17 mouse cellular contexts compared by ENCODE assay signal in genomic region chr14:29429788-29430187, GRCm38 (mm10).
DNase-seq lines count a peak whose midpoint lies in the region; ATAC-seq and TF ChIP-seq lines count a peak whose summit lies in the region.
"Had no signal": no experiment of that assay in that cellular context is flagged by ENCODE, and none has a peak within 500 bp of the region (broad histone marks: within the 10 kb centered on the region; RNA-seq: fewer than 3 reads in every experiment).

No protein-coding gene starts in this region.

- no peak overlapping the region for H3K4me3 ChIP-seq in midbrain, embryonic 11.5 days (ENCODE audit: low read depth, low read length)
- H3K4me3 ChIP-seq in midbrain, postnatal 0 days (ENCODE audit: low read depth, low read length) = no peak overlapping the region
- H3K4me3 ChIP-seq in left cerebral cortex, adult 2 months = no peak overlapping the region
- H3K4me3 ChIP-seq: embryonic facial prominence, embryonic 10.5 days; embryonic facial prominence, embryonic 12.5 days; forebrain, embryonic 13.5 days; forebrain, embryonic 15.5 days had no signal

- no peaks in the 10 kb centered on the region for H3K27me3 ChIP-seq in midbrain, embryonic 11.5 days (ENCODE audit: control insufficient read depth, insufficient read depth, low read length)
- H3K27me3 ChIP-seq in midbrain, postnatal 0 days (ENCODE audit: insufficient read depth, low read length) = no peaks in the 10 kb centered on the region
- H3K27me3 ChIP-seq: embryonic facial prominence, embryonic 12.5 days; forebrain, embryonic 13.5 days; forebrain, embryonic 15.5 days had no signal

- TF ChIP-seq CTCF in midbrain, postnatal 0 days (IDR thresholded peaks at IDR 0.05) = no peak
- no peak for TF ChIP-seq CTCF in left cerebral cortex, adult 2 months (IDR thresholded peaks at IDR 0.05)

- H3K9me3 ChIP-seq in midbrain, embryonic 11.5 days (ENCODE audit: control insufficient read depth, low read length) = no peaks in the 10 kb centered on the region
- H3K9me3 ChIP-seq in midbrain, postnatal 0 days (ENCODE audit: low read length) = no peaks in the 10 kb centered on the region
- H3K9me3 ChIP-seq: embryonic facial prominence, embryonic 10.5 days; embryonic facial prominence, embryonic 12.5 days; forebrain, embryonic 13.5 days; forebrain, embryonic 15.5 days had no signal

- no peaks in the 10 kb centered on the region for H3K36me3 ChIP-seq in midbrain, embryonic 11.5 days (ENCODE audit: control insufficient read depth, insufficient read depth, low read length)
- no peaks in the 10 kb centered on the region for H3K36me3 ChIP-seq in midbrain, postnatal 0 days (ENCODE audit: insufficient read depth, low read length)
- H3K36me3 ChIP-seq: embryonic facial prominence, embryonic 10.5 days; embryonic facial prominence, embryonic 12.5 days; forebrain, embryonic 15.5 days had no signal

- no peak overlapping the region for H3K27ac ChIP-seq in midbrain, embryonic 11.5 days (ENCODE audit: low read depth, low read length)
- no peak overlapping the region for H3K27ac ChIP-seq in midbrain, postnatal 0 days (ENCODE audit: low read depth, low read length)
- no peak overlapping the region for H3K27ac ChIP-seq in left cerebral cortex, adult 2 months
- H3K27ac ChIP-seq: embryonic facial prominence, embryonic 10.5 days; embryonic facial prominence, embryonic 12.5 days; forebrain, embryonic 13.5 days; forebrain, embryonic 15.5 days had no signal

- no peak for ATAC-seq in midbrain, embryonic 11.5 days (ENCODE audit: low FRiP score)
- no peak for ATAC-seq in midbrain, postnatal 0 days (ENCODE audit: low FRiP score)
- ATAC-seq: forebrain, embryonic 13.5 days; forebrain, embryonic 15.5 days; forebrain, postnatal 0 days had no signal

- intact Hi-C loops in left cerebral cortex, adult 2 months (cut with DNase I) = no loop called here

- H3K4me2 ChIP-seq in midbrain, embryonic 11.5 days = no peak overlapping the region
- H3K4me2 ChIP-seq in midbrain, postnatal 0 days (ENCODE audit: low read depth, low read length, poor library complexity, severe bottlenecking) = no peak overlapping the region
- H3K4me2 ChIP-seq: embryonic facial prominence, embryonic 12.5 days; forebrain, embryonic 13.5 days; forebrain, embryonic 15.5 days had no signal

- no peak overlapping the region for H3K9ac ChIP-seq in midbrain, embryonic 11.5 days (ENCODE audit: low read length)
- no peak overlapping the region for H3K9ac ChIP-seq in midbrain, postnatal 0 days (replicated peaks; ENCODE audit: low read length, poor library complexity, severe bottlenecking)
- H3K9ac ChIP-seq: embryonic facial prominence, embryonic 12.5 days; forebrain, embryonic 13.5 days; forebrain, embryonic 15.5 days; forebrain, postnatal 0 days had no signal

- 56% methylated on average over 2 of the region's 2 CpGs for WGBS in midbrain, embryonic 11.5 days
- 35% methylated on average over 2 of the region's 2 CpGs for WGBS in midbrain, postnatal 0 days

- DNase-seq in adrenal gland, adult 2 months = peak; percentile 63
- no peak for DNase-seq in adrenal gland, postnatal 25 days
- DNase-seq in adrenal gland, postnatal 10 days = peak; percentile 13
- DNase-seq in adrenal gland, adult 18-20 months (ENCODE audit: low spot score in 2 of 2) = no peak
- DNase-seq in midbrain, embryonic 11.5 days (ENCODE audit: low spot score, missing footprints) = peak; percentile 49
- no peak for DNase-seq in midbrain, postnatal 0 days (ENCODE audit: low spot score)
- no peak for DNase-seq in left cerebral cortex, adult 2 months (ENCODE audit: extremely low spot score in 1 of 2, low spot score in 2 of 2)
- DNase-seq: cerebellum, adult 11-12 months; cerebellum, adult 2 months; cerebellum, adult 9-10 months; cerebellum, postnatal 10 days; cerebellum, postnatal 25 days; forebrain, postnatal 0 days had no signal

- H3K4me1 ChIP-seq in midbrain, embryonic 11.5 days (ENCODE audit: control insufficient read depth, insufficient read depth, low read length) = no peaks in the 10 kb centered on the region; the same call in 1 of the 2 replicates
- H3K4me1 ChIP-seq in midbrain, postnatal 0 days (ENCODE audit: insufficient read depth, low read length) = no peaks in the 10 kb centered on the region
- H3K4me1 ChIP-seq: embryonic facial prominence, embryonic 10.5 days; embryonic facial prominence, embryonic 12.5 days had no signal

Comparison
In these comparisons a context has a peak if more than half of its experiments do, and no peak if none do; other contexts are left out.
1. DNase-seq: peak in adrenal gland, adult 2 months (single experiment), adrenal gland, postnatal 10 days (single experiment) and midbrain, embryonic 11.5 days (single experiment); none in adrenal gland, postnatal 25 days (single experiment), adrenal gland, adult 18-20 months (0 of 2), midbrain, postnatal 0 days (single experiment) and left cerebral cortex, adult 2 months (0 of 2).